Mouse (Mus musculus) embryo, embryonic 9.5 days (tissue): ENCODE results near the gene Nufip1.

Experiments
- DNase-seq: peaks from one replicate; pipeline ENCODE4 v3.0.0-alpha.2; 2017; ENCODE audit errors: extremely low spot score

Nufip1 gene

GRCm38 (mm10) chr14:76110396-76111221 is at the start of gene Nufip1, which contains the start of gene Gpalpp1:
Gene Nufip1 (plus strand): TSS chr14:76110891.
Gene Gpalpp1 (minus strand): TSS chr14:76110760.
- DNase-seq = peak; percentile 95

GRCm38 (mm10) chr14:76067237-76067636 is 43.5 kb upstream of the Nufip1 start:
- no peak for DNase-seq

- no peak for DNase-seq
Observed at GRCm38 (mm10) chr14:76068296-76068695, 42.4 kb upstream of the Nufip1 start.

- DNase-seq = no peak
Observed at GRCm38 (mm10) chr14:76069296-76069695, 41.4 kb upstream of the Nufip1 start.

- no peak for DNase-seq
Observed at GRCm38 (mm10) chr14:76072626-76073025, 38.1 kb upstream of the Nufip1 start.

- DNase-seq = no peak
Observed at GRCm38 (mm10) chr14:76074206-76074605, 36.5 kb upstream of the Nufip1 start.

GRCm38 (mm10) chr14:76075721-76076120 is 35.0 kb upstream of the Nufip1 start:
- DNase-seq = no peak

GRCm38 (mm10) chr14:76076602-76077001 is 34.1 kb upstream of the Nufip1 start:
- DNase-seq = no peak

- peak; percentile 45 for DNase-seq
Observed at GRCm38 (mm10) chr14:76077088-76077491, 33.6 kb upstream of the Nufip1 start.

GRCm38 (mm10) chr14:76081451-76081850 is 29.2 kb upstream of the Nufip1 start:
- no peak for DNase-seq

GRCm38 (mm10) chr14:76082086-76082636 is 28.5 kb upstream of the Nufip1 start:
- no peak for DNase-seq

- DNase-seq = no peak
Observed at GRCm38 (mm10) chr14:76084188-76084587, 26.5 kb upstream of the Nufip1 start.

- no peak for DNase-seq
Observed at GRCm38 (mm10) chr14:76097244-76097643, 13.4 kb upstream of the Nufip1 start.

GRCm38 (mm10) chr14:76097815-76098214 is 12.9 kb upstream of the Nufip1 start:
- no peak for DNase-seq

GRCm38 (mm10) chr14:76099543-76099942 is 11.1 kb upstream of the Nufip1 start:
- no peak for DNase-seq

- DNase-seq = no peak
Observed at GRCm38 (mm10) chr14:76115744-76116143, 5.1 kb downstream of the Nufip1 start.

- no peak for DNase-seq
Observed at GRCm38 (mm10) chr14:76118963-76119362, 8.3 kb downstream of the Nufip1 start.

GRCm38 (mm10) chr14:76120472-76120871 is 9.8 kb downstream of the Nufip1 start:
- no peak for DNase-seq

GRCm38 (mm10) chr14:76121901-76122662 is 11.4 kb downstream of the Nufip1 start:
- peak; percentile 42 for DNase-seq

GRCm38 (mm10) chr14:76122663-76123058 is 12.0 kb downstream of the Nufip1 start:
- DNase-seq = no peak

GRCm38 (mm10) chr14:76127311-76127710 is 16.6 kb downstream of the Nufip1 start:
- no peak for DNase-seq

GRCm38 (mm10) chr14:76128174-76128573 is 17.5 kb downstream of the Nufip1 start:
- DNase-seq = no peak
